Mouse (Mus musculus): ENCODE data around the gene Sema6b. TPM values are rescaled to one million over a fixed set of nuclear protein-coding genes. Genes with fewer than 3 reads are reported as not detected.
"Not testable (repeated sequence)": the region's sequence is repeated elsewhere in the genome, so short reads cannot be mapped to it uniquely, and the experiment has no call there.

Gene Sema6b
- total RNA-seq, 2 experiments from 2014 or later: 11.3 to 13.7 TPM

GRCm38 (mm10) chr17:56121826-56122225, 18.3 kb downstream of the Sema6b start, which contains the start of gene Lrg1:
TSS of gene Lrg1 (minus strand) at chr17:56122001.
- no peak for DNase-seq
- intact Hi-C loops (cut with DNase I): no loop called here

- intact Hi-C loops (cut with DNase I): no loop called here
Measured at GRCm38 (mm10) chr17:56119981-56120880, 19.9 kb downstream of the Sema6b start.

GRCm38 (mm10) chr17:56119431-56119830, 20.7 kb downstream of the Sema6b start:
- intact Hi-C loops (cut with DNase I): no loop called here
- DNase-seq: no peak

More at GRCm38 (mm10) chr17:56119981-56120880, 19.9 kb downstream of the Sema6b start:
- DNase-seq: peak; percentile 85 to 86

GRCm38 (mm10) chr17:56117251-56117710, 22.9 kb downstream of the Sema6b start, which contains the start of gene Plin5:
TSS of gene Plin5 (minus strand) at chr17:56117596.
- DNase-seq: peak; percentile 87 to 90
- intact Hi-C loops (cut with DNase I): no loop called here

- intact Hi-C loops (cut with DNase I): no loop called here
- DNase-seq: no peak
Measured at GRCm38 (mm10) chr17:56116193-56116592, 23.9 kb downstream of the Sema6b start.

- DNase-seq: no peak
- intact Hi-C loops (cut with DNase I): no loop called here
Measured at GRCm38 (mm10) chr17:56112743-56113142, 27.4 kb downstream of the Sema6b start.

- peak; percentile 70 to 85 for DNase-seq
- intact Hi-C loops (cut with DNase I): no loop called here
Measured at GRCm38 (mm10) chr17:56111864-56112263, 28.3 kb downstream of the Sema6b start.

GRCm38 (mm10) chr17:56111021-56111420, 29.1 kb downstream of the Sema6b start:
- DNase-seq: no peak
- intact Hi-C loops (cut with DNase I): no loop called here

- DNase-seq: peak; percentile 82 to 84
- intact Hi-C loops (cut with DNase I): no loop called here
Measured at GRCm38 (mm10) chr17:56110571-56110970, 29.6 kb downstream of the Sema6b start.

GRCm38 (mm10) chr17:56109219-56110051, 30.7 kb downstream of the Sema6b start, which contains the start of gene Plin4:
TSS of gene Plin4 (minus strand) at chr17:56109803.
- DNase-seq: peak; percentile 80 to 85
- intact Hi-C loops (cut with DNase I): no loop called here

GRCm38 (mm10) chr17:56108334-56109044, 31.7 kb downstream of the Sema6b start:
- peak; percentile 87 to 92 for DNase-seq
- intact Hi-C loops (cut with DNase I): no loop called here

- no peak for DNase-seq
Measured at GRCm38 (mm10) chr17:56107736-56108135, 32.4 kb downstream of the Sema6b start.

GRCm38 (mm10) chr17:56106981-56107380, 33.2 kb downstream of the Sema6b start:
- intact Hi-C loops (cut with DNase I): no loop called here
- DNase-seq: no peak

More at GRCm38 (mm10) chr17:56107736-56108135, 32.4 kb downstream of the Sema6b start:
- intact Hi-C loops (cut with DNase I): no loop called here

- intact Hi-C loops (cut with DNase I); DNase-seq: not testable (repeated sequence)
Measured at GRCm38 (mm10) chr17:56106436-56106835, 33.7 kb downstream of the Sema6b start.

- DNase-seq; intact Hi-C loops (cut with DNase I): not testable (repeated sequence)
Measured at GRCm38 (mm10) chr17:56104821-56105220, 35.3 kb downstream of the Sema6b start.

- no peak for DNase-seq
- intact Hi-C loops (cut with DNase I): no loop called here
Measured at GRCm38 (mm10) chr17:56103465-56104285, 36.5 kb downstream of the Sema6b start.

- intact Hi-C loops (cut with DNase I): no loop called here
- DNase-seq: no peak
Measured at GRCm38 (mm10) chr17:56102927-56103326, 37.2 kb downstream of the Sema6b start.

GRCm38 (mm10) chr17:56102158-56102557, 38.0 kb downstream of the Sema6b start:
- intact Hi-C loops (cut with DNase I): no loop called here
- no peak for DNase-seq

GRCm38 (mm10) chr17:56100811-56101210, 39.3 kb downstream of the Sema6b start:
- DNase-seq: peak in 1 of 2 experiments; percentile 43

More at GRCm38 (mm10) chr17:56100811-56101210, 39.3 kb downstream of the Sema6b start:
- intact Hi-C loops (cut with DNase I): no loop called here
